Mouse (Mus musculus): ENCODE measurements around the gene Rnps1.

The Rnps1 gene

DNA sequence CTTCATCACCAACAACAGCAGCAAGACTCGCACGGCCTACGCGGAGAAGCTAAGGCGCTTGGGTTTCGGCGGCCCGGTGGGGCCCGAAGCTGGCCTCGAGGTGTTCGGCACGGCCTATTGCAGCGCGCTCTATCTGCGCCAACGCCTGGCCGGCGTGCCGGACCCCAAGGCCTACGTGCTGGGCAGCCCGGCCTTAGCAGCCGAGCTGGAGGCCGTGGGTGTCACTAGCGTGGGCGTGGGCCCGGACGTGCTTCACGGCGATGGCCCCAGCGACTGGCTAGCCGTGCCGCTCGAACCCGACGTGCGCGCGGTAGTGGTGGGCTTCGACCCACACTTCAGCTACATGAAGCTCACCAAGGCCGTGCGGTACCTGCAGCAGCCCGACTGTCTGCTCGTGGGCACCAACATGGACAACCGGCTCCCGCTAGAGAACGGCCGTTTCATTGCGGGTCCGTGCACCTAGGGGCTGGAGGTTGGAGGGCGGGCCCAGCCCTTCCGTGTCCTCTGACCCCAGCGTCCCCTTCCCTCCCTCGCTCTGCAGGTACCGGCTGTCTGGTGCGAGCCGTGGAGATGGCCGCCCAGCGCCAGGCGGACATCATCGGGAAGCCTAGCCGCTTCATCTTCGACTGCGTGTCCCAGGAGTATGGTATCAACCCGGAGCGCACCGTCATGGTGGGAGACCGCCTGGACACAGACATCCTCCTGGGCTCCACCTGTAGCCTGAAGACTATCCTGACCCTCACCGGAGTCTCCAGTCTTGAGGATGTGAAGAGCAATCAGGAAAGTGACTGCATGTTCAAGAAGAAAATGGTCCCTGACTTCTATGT, 56.5 kb downstream of the Rnps1 start:
- DNase-seq, result peak in 1 of 2 experiments; percentile 29

DNA sequence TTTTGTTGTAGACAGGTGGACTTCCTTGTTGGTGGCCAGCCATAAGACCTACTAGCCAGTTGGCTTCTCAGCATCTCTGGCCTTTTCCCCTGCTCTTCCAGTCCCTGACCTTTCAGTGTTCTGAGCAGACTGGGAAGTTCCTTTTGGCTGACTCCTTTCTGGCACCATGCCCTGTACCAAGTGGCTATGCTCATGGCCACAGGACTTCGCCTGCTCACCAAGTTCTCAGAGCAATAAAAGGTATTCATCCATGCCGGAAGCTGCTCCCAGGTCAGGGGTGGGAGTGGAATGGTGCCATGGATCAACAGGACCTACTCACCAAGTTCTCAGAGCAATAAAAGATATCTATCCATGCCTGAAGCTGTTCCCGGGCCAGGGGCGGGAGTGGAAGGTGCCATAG, 58.1 kb downstream of the Rnps1 start:
- no peak for DNase-seq

DNA sequence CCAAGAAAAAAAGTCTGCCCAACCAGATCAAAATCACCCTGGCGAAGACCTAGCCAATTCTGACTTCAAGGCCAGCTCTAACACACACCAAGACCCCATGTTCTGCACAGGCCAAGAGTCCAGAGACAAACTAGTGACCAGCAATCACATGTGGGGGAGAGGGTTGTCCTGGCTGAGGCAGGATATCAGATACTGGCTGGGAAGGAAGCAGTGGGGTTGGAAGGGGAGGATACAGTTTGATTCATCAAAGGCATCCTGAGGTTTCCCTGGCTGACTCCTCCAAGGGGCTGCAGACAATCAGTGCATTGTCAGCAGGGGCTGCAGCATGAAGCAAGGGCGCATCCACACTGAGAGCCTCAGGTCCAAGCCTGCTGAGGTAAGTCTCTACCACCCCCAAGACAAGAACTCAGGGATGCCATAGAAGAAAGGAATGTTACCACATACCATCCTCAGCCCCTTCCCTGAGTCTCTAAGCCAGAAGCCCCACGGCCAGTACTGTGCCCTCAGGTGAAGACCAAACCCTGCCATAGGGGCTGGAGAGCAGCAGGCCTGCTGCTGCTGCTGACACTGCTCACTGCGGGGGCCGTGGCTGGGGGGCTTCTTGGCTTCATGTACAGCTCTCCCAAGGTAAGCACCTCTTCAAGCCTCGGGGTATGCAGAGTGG, 59.4 kb downstream of the Rnps1 start, which contains the start of gene Bricd5:
Bricd5 (plus strand) TSS at position 273 of the 664 bp plus-strand sequence.
- no peak for DNase-seq

GRCm38 (mm10) chr17:24474557-24474956, 60.2 kb downstream of the Rnps1 start:
- DNase-seq, result no peak
